Comparison of ENCODE assay signal across 8 mouse cellular contexts in genomic region chrX:97072369-97072768, GRCm38 (mm10). TPM values are rescaled to one million over a fixed set of nuclear protein-coding genes. Genes with fewer than 3 reads are reported as not detected.
DNase-seq lines count a peak whose midpoint lies in the region; ATAC-seq lines count a peak whose summit lies in the region.
"Had no signal": no experiment of that assay in that cellular context is flagged by ENCODE, and none has a peak within 500 bp of the region (broad histone marks: within the 10 kb centered on the region; RNA-seq: fewer than 3 reads in every experiment).

Pgr15l (plus strand) TSS chrX:97072596.

- WGBS in forebrain, embryonic 12.5 days: 29% methylated on average over 18 of the region's 20 CpGs

- no peak within 1 kb of the TSS for H3K9ac ChIP-seq in forebrain, embryonic 12.5 days

- peaks cover 11% of the 10 kb centered on the region; the same call in 1 of the 2 replicates for H3K27me3 ChIP-seq in forebrain, embryonic 12.5 days

- H3K27ac ChIP-seq in forebrain, embryonic 12.5 days: no peak within 1 kb of the TSS

- peak; percentile 46; the same call in 1 of the 2 replicates for ATAC-seq in forebrain, embryonic 12.5 days (ENCODE audit: low FRiP score)
- no peak for ATAC-seq in activated CD4-positive, CD25-positive, alpha-beta regulatory T cell, adult 4 months

- H3K9me3 ChIP-seq in forebrain, embryonic 12.5 days: no peaks in the 10 kb centered on the region

- no peaks in the 10 kb centered on the region for H3K36me3 ChIP-seq in forebrain, embryonic 12.5 days (replicated peaks)

- peak within 1 kb of the TSS; percentile 41 for H3K4me2 ChIP-seq in forebrain, embryonic 12.5 days

- H3K4me3 ChIP-seq in forebrain, embryonic 12.5 days (replicated peaks): no peak within 1 kb of the TSS; the same call in 1 of the 2 replicates

- peak; percentile 2 for DNase-seq in right cerebral cortex, postnatal 4 days
- DNase-seq in right cerebral cortex, adult 2 months (ENCODE audit: low spot score in 2 of 2): no peak
- DNase-seq in mesoderm, embryonic 11.5 days (ENCODE audit: low read depth, low spot score): peak; percentile 25
- DNase-seq in lung, postnatal 36 days: no peak
- no peak for DNase-seq in frontal cortex, postnatal 36 days (ENCODE audit: low spot score in 2 of 2)
- DNase-seq: gastrocnemius, postnatal 14 days had no signal

- H3K4me1 ChIP-seq in forebrain, embryonic 12.5 days: no peaks in the 10 kb centered on the region

RNA-seq across cellular contexts. Expression of gene Pgr15l, which starts in this region (rescaled TPM):
- not detected in 2 replicates for polyA plus RNA-seq in forebrain, embryonic 12.5 days (2016; fragmentation: Nextera tagmentation; extraction: Ambion mirVana)
- polyA plus RNA-seq in activated CD4-positive, CD25-positive, alpha-beta regulatory T cell, adult 4 months (2017; shearing (Covaris generic)): under 1 TPM in 1 of 2 experiments, not detected in 1; 0.19 TPM

Comparison
In these comparisons a context has a peak if more than half of its experiments do, and no peak if none do; other contexts are left out.
1. DNase-seq: peak in right cerebral cortex, postnatal 4 days (single experiment) and mesoderm, embryonic 11.5 days (single experiment); none in right cerebral cortex, adult 2 months (0 of 2), lung, postnatal 36 days (single experiment) and frontal cortex, postnatal 36 days (0 of 2).
2. Peak in ATAC-seq and H3K4me2 ChIP-seq in forebrain, embryonic 12.5 days; RNA of the gene not detected or under 1 TPM.